Mouse (Mus musculus) gastrocnemius, postnatal 10 days (tissue): ENCODE measurements around the gene Ssxb8. TPM values are rescaled to one million over a fixed set of nuclear protein-coding genes. Genes with fewer than 3 reads are reported as not detected.
"Not testable (repeated sequence)": the region's sequence is repeated elsewhere in the genome, so short reads cannot be mapped to it uniquely, and the experiment has no call there.

Experiments used
- DNase-seq: peaks from one replicate; pipeline ENCODE4 v3.0.0; 2021; ENCODE audit warnings: mixed read lengths
- long read RNA-seq, 2 experiments: library from polyadenylated mRNA; stranded (forward); transcript quantifications; one replicate each; pipeline ENCODE4 v2.0.0; 2021
- total RNA-seq, 2 experiments: library from RNA; stranded (reverse); gene quantifications; 2 replicates each; pipeline ENCODE4 v1.2.3; 2021

Ssxb8 gene
- not detected for total RNA-seq
- long read RNA-seq, experiment 1, result 0 reads
- long read RNA-seq, experiment 2, result 0 reads

DNA sequence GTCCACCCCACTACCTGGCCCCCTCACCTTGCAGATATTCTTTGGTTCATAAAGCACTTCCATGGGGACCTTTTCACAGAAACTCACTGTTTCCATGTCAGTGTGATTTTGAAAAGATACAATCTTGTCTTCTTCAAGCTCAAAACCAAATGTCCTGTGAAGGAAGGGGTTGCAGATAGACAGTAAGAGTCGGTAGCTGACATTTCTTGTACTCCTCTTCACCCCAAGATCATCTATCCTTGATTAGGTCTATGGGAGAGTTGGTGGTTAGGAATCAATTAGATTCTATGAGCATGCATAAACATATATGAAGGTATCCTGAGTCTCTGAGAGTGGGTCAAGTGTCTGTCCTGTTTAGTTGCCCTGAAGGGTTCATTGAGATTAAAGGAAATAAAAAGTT, at the start of gene Ssxb8:
TSS of gene Ssxb8 (minus strand) at position 101 of the 400 bp plus-strand sequence.
- not testable (repeated sequence) for DNase-seq

GRCm38 (mm10) chrX:8732907-8733306, 42.3 kb upstream of the Ssxb8 start:
- DNase-seq, result peak; percentile 1

GRCm38 (mm10) chrX:8663085-8663484, 27.6 kb downstream of the Ssxb8 start:
- DNase-seq, result no peak

Other genes starting within 250 kb of the Ssxb8 start
- not detected for gene Ssxb2, start 229.1 kb downstream of the Ssxb8 start, total RNA-seq
- not detected for gene Gm14459, start 165.9 kb downstream of the Ssxb8 start, total RNA-seq
- not detected for gene Ssxb6, start 142.6 kb downstream of the Ssxb8 start, total RNA-seq
- not detected for gene Ssxb3, start 99.0 kb downstream of the Ssxb8 start, total RNA-seq
- gene Ssx9, start 57.6 kb upstream of the Ssxb8 start, total RNA-seq, result not detected
- not detected for gene Ssxb5, start 112.8 kb upstream of the Ssxb8 start, total RNA-seq
- not detected for gene Gm6592, start 153.2 kb upstream of the Ssxb8 start, total RNA-seq
- gene Gm5751, start 183.4 kb upstream of the Ssxb8 start, total RNA-seq, result not detected
- gene B630019K06Rik, start 201.5 kb upstream of the Ssxb8 start, total RNA-seq, result 1 to 10 TPM; 1.7 TPM